Mouse (Mus musculus): ENCODE data around the gene Actl10. TPM values are rescaled to one million over a fixed set of nuclear protein-coding genes. Genes with fewer than 3 reads are reported as not detected.

The Actl10 gene
- not detected in 2 replicates for polyA plus RNA-seq (2014; fragmentation: Nextera tagmentation; extraction: Ambion mirVana)

- Histone ChIP-seq H3K9me3 (ENCODE audit: control insufficient read depth, low read length) (no peaks in the 10 kb centered on the region), H3K4me3 (ENCODE audit: low read depth, low read length) (peak within 1 kb of the TSS; percentile 11; the same call in 1 of the 2 replicates), H3K27me3 (replicated peaks; ENCODE audit: control insufficient read depth, insufficient read depth, low read length) (peaks cover 16% of the 10 kb centered on the region), H3K4me1 (ENCODE audit: control insufficient read depth, insufficient read depth, low read length) (peaks cover 25% of the 10 kb centered on the region), H3K9ac (ENCODE audit: low read depth, low read length) (peak within 1 kb of the TSS; percentile 10; the same call in 1 of the 2 replicates), H3K4me2 (ENCODE audit: low read depth, low read length) (peak within 1 kb of the TSS; percentile 30), H3K36me3 (ENCODE audit: control insufficient read depth, insufficient read depth, low read length) (no peaks in the 10 kb centered on the region), H3K27ac (replicated peaks; ENCODE audit: low read depth, low read length) (no peak within 1 kb of the TSS)
- WGBS = 85% methylated on average over 4 of the region's 4 CpGs
- DNase-seq (ENCODE audit: low spot score) (no peak), ATAC-seq (ENCODE audit: low read depth) (no peak)
Observed at GRCm38 (mm10) chr2:154551476-154551875, at the start of gene Actl10. Gene Actl10 (plus strand): TSS chr2:154551776.

GRCm38 (mm10) chr2:154507076-154507475 lies 44.5 kb upstream of the Actl10 start:
- DNase-seq (ENCODE audit: low spot score) (no peak), ATAC-seq (ENCODE audit: low read depth) (no peak)
- Histone ChIP-seq H3K27me3 (replicated peaks; ENCODE audit: control insufficient read depth, insufficient read depth, low read length) (no peaks in the 10 kb centered on the region), H3K4me3 (ENCODE audit: low read depth, low read length) (no peak overlapping the region), H3K9ac (ENCODE audit: low read depth, low read length) (no peak overlapping the region), H3K4me2 (ENCODE audit: low read depth, low read length) (no peak overlapping the region), H3K9me3 (ENCODE audit: control insufficient read depth, low read length) (no peaks in the 10 kb centered on the region), H3K27ac (replicated peaks; ENCODE audit: low read depth, low read length) (no peak overlapping the region), H3K36me3 (ENCODE audit: control insufficient read depth, insufficient read depth, low read length) (peaks cover 58% of the 10 kb centered on the region), H3K4me1 (ENCODE audit: control insufficient read depth, insufficient read depth, low read length) (no peaks in the 10 kb centered on the region)
- WGBS = 82% methylated on average over 2 of the region's 2 CpGs

DNA sequence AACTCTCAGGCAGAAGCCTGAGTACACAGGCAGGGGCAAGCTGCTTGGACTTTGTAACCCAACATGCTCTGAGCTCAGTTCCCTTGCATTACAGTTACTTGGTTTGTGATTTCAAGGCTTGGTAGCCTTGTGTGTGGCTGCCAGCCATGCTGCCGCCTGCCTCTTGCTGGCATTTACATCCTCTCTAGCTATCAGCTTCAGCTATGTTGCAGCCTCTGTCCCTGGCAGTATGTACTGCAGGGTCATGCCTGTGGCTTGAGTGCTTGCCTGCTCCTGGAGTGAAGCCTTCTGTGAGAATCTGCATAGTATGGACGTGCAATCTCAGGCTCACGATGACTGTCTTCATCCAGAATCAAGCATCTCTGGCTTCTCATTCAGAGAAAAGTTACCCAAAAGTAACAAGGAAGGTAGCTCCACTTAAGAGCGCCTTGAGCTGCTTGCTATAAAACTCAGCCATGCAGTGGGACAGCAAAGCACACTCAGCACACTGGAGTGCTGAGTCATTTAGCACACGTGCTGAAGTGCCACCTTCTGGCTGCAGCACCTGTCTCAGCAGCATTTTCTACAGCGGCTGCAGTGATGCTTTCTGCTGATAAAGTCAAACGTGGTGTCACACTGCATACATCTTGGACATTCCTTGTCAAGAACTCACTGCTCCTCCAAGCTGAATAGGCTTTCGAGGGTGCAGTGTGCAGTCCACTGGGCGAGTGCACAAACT lies 43.9 kb upstream of the Actl10 start:
- Histone ChIP-seq H3K4me3 (ENCODE audit: low read depth, low read length) (no peak overlapping the region), H3K27ac (replicated peaks; ENCODE audit: low read depth, low read length) (no peak overlapping the region), H3K4me2 (ENCODE audit: low read depth, low read length) (no peak overlapping the region), H3K27me3 (replicated peaks; ENCODE audit: control insufficient read depth, insufficient read depth, low read length) (no peaks in the 10 kb centered on the region), H3K9ac (ENCODE audit: low read depth, low read length) (no peak overlapping the region), H3K9me3 (ENCODE audit: control insufficient read depth, low read length) (no peaks in the 10 kb centered on the region), H3K4me1 (ENCODE audit: control insufficient read depth, insufficient read depth, low read length) (no peaks in the 10 kb centered on the region), H3K36me3 (ENCODE audit: control insufficient read depth, insufficient read depth, low read length) (peaks cover 64% of the 10 kb centered on the region)
- 78% methylated on average over 9 of the region's 9 CpGs for WGBS
- no peak for ATAC-seq (ENCODE audit: low read depth)
- peak; percentile 11 for DNase-seq (ENCODE audit: low spot score)

DNA sequence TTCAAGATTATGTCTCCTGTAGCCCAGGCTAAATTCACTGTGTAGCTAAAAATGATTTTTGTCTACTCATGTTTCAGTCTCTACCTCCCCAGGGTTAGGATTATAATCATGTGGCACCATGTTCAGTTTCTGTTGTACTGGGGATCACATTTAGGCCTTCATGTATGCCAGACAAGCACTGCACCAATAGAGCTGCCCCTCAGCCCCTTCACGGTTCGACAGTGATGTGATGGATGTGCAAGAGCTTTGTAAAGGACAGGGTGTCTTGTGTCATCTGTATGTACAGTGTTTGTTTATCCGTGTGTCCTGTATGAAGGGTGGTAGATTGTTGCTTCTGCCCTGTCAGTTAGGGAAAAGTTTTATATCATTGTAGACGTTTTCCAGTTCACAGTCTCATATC lies 43.1 kb upstream of the Actl10 start:
- DNase-seq (ENCODE audit: low spot score) = no peak
- Histone ChIP-seq H3K36me3 (ENCODE audit: control insufficient read depth, insufficient read depth, low read length) (peaks cover 64% of the 10 kb centered on the region), H3K9ac (ENCODE audit: low read depth, low read length) (no peak overlapping the region), H3K4me1 (ENCODE audit: control insufficient read depth, insufficient read depth, low read length) (no peaks in the 10 kb centered on the region), H3K27me3 (replicated peaks; ENCODE audit: control insufficient read depth, insufficient read depth, low read length) (no peaks in the 10 kb centered on the region), H3K9me3 (ENCODE audit: control insufficient read depth, low read length) (no peaks in the 10 kb centered on the region), H3K4me2 (ENCODE audit: low read depth, low read length) (no peak overlapping the region), H3K4me3 (ENCODE audit: low read depth, low read length) (no peak overlapping the region), H3K27ac (replicated peaks; ENCODE audit: low read depth, low read length) (no peak overlapping the region)
- 81% methylated on average over 4 of the region's 4 CpGs for WGBS
- ATAC-seq (ENCODE audit: low read depth) = no peak

DNA sequence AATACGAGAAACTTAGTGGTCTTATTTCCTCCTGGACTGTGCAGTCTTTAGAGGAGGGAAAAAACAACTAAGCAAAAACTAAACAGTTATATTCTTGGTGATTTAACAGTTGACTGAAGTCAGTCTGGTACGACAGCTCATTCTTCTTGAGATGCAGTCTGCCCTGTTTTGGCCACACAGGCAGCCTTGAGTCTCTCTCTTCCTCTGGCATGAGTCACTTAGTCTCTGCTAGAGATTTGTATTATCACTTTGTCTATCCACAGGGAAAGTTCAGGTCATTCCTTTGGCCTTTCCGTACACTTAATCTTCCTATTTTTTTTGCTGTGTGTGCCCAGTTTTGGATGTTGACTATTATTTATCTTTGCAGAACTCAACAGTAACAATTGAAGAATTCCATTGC lies 41.4 kb upstream of the Actl10 start:
- H3K36me3 ChIP-seq (ENCODE audit: control insufficient read depth, insufficient read depth, low read length) = peaks cover 63% of the 10 kb centered on the region
- no peak overlapping the region for H3K4me3 ChIP-seq (ENCODE audit: low read depth, low read length)
- 93% methylated on average over 3 of the region's 3 CpGs for WGBS
- no peak overlapping the region for H3K4me2 ChIP-seq (ENCODE audit: low read depth, low read length)
- H3K27me3 ChIP-seq (replicated peaks; ENCODE audit: control insufficient read depth, insufficient read depth, low read length) = no peaks in the 10 kb centered on the region
- H3K9ac ChIP-seq (ENCODE audit: low read depth, low read length) = no peak overlapping the region
- no peak overlapping the region for H3K27ac ChIP-seq (replicated peaks; ENCODE audit: low read depth, low read length)
- H3K9me3 ChIP-seq (ENCODE audit: control insufficient read depth, low read length) = no peaks in the 10 kb centered on the region
- DNase-seq (ENCODE audit: low spot score) = no peak
- H3K4me1 ChIP-seq (ENCODE audit: control insufficient read depth, insufficient read depth, low read length) = no peaks in the 10 kb centered on the region
- ATAC-seq (ENCODE audit: low read depth) = no peak

- Histone ChIP-seq H3K9ac (ENCODE audit: low read depth, low read length) (no peak overlapping the region), H3K36me3 (ENCODE audit: control insufficient read depth, insufficient read depth, low read length) (peaks cover 53% of the 10 kb centered on the region), H3K9me3 (ENCODE audit: control insufficient read depth, low read length) (no peaks in the 10 kb centered on the region), H3K4me3 (ENCODE audit: low read depth, low read length) (no peak overlapping the region), H3K4me2 (ENCODE audit: low read depth, low read length) (no peak overlapping the region), H3K27me3 (replicated peaks; ENCODE audit: control insufficient read depth, insufficient read depth, low read length) (no peaks in the 10 kb centered on the region), H3K4me1 (ENCODE audit: control insufficient read depth, insufficient read depth, low read length) (no peaks in the 10 kb centered on the region), H3K27ac (replicated peaks; ENCODE audit: low read depth, low read length) (no peak overlapping the region)
- 81% methylated on average over 3 of the region's 3 CpGs for WGBS
- no peak for DNase-seq (ENCODE audit: low spot score)
- ATAC-seq (ENCODE audit: low read depth) = no peak
Observed at GRCm38 (mm10) chr2:154516944-154517343, 34.6 kb upstream of the Actl10 start.

- 90% methylated on average over 5 of the region's 5 CpGs for WGBS
- Histone ChIP-seq H3K4me2 (ENCODE audit: low read depth, low read length) (no peak overlapping the region), H3K36me3 (ENCODE audit: control insufficient read depth, insufficient read depth, low read length) (peaks cover 53% of the 10 kb centered on the region), H3K27ac (replicated peaks; ENCODE audit: low read depth, low read length) (no peak overlapping the region), H3K9me3 (ENCODE audit: control insufficient read depth, low read length) (no peaks in the 10 kb centered on the region), H3K4me3 (ENCODE audit: low read depth, low read length) (no peak overlapping the region), H3K27me3 (replicated peaks; ENCODE audit: control insufficient read depth, insufficient read depth, low read length) (no peaks in the 10 kb centered on the region), H3K9ac (ENCODE audit: low read depth, low read length) (no peak overlapping the region), H3K4me1 (ENCODE audit: control insufficient read depth, insufficient read depth, low read length) (no peaks in the 10 kb centered on the region)
- ATAC-seq (ENCODE audit: low read depth) (no peak), DNase-seq (ENCODE audit: low spot score) (no peak)
Observed at GRCm38 (mm10) chr2:154517424-154517823, 34.2 kb upstream of the Actl10 start.

DNA sequence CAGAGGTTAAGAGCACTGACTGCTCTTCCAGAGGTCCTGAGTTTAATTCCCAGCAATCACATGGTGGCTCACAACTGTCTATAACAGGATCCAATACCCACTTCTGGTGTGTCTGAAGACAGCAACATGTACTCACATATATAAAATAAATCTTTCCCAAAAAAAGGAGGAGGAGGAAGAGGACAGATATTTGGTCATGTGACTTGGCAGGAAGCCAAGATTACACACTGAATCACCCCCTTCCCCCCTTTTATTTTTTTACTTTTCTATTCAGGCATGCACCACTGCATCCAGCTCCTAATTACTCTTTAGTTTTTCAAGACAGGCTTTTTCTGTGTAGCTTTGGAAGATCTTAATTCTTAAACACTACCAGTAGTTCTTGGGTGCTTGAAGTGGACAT lies 30.1 kb upstream of the Actl10 start:
- Histone ChIP-seq H3K36me3 (ENCODE audit: control insufficient read depth, insufficient read depth, low read length) (peaks cover 78% of the 10 kb centered on the region), H3K27me3 (replicated peaks; ENCODE audit: control insufficient read depth, insufficient read depth, low read length) (no peaks in the 10 kb centered on the region), H3K4me1 (ENCODE audit: control insufficient read depth, insufficient read depth, low read length) (no peaks in the 10 kb centered on the region), H3K4me2 (ENCODE audit: low read depth, low read length) (no peak overlapping the region), H3K4me3 (ENCODE audit: low read depth, low read length) (no peak overlapping the region), H3K9me3 (ENCODE audit: control insufficient read depth, low read length) (no peaks in the 10 kb centered on the region), H3K27ac (replicated peaks; ENCODE audit: low read depth, low read length) (no peak overlapping the region), H3K9ac (ENCODE audit: low read depth, low read length) (no peak overlapping the region)
- ATAC-seq (ENCODE audit: low read depth) = no peak
- DNase-seq (ENCODE audit: low spot score) = no peak

DNA sequence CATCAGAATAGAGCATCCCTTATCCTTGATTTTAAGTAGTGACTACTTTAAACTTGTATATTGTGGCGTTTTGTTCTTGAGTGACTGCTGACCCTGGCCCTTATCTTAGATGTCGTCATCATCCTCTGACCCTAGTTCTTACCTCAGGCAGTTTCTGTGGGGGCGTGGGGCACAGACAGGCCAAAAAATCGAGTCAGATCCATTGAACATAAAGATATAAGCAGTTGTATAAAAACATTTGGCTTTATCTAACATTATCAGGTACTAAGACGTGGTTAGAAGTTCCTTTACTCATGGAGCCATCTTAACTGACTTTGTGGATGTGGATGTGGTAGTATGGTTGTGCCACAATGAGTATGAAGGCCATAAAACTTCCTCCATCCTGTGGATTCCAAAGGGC lies 29.2 kb upstream of the Actl10 start:
- H3K9me3 ChIP-seq (ENCODE audit: control insufficient read depth, low read length) = no peaks in the 10 kb centered on the region

More for the DNA sequence above, 29.2 kb upstream of the Actl10 start:
- Histone ChIP-seq H3K4me1 (ENCODE audit: control insufficient read depth, insufficient read depth, low read length) (no peaks in the 10 kb centered on the region), H3K27me3 (replicated peaks; ENCODE audit: control insufficient read depth, insufficient read depth, low read length) (no peaks in the 10 kb centered on the region), H3K27ac (replicated peaks; ENCODE audit: low read depth, low read length) (no peak overlapping the region), H3K9ac (ENCODE audit: low read depth, low read length) (no peak overlapping the region), H3K4me3 (ENCODE audit: low read depth, low read length) (no peak overlapping the region), H3K4me2 (ENCODE audit: low read depth, low read length) (no peak overlapping the region), H3K36me3 (ENCODE audit: control insufficient read depth, insufficient read depth, low read length) (peaks cover 74% of the 10 kb centered on the region)
- ATAC-seq (ENCODE audit: low read depth) = no peak
- DNase-seq (ENCODE audit: low spot score) = no peak
- WGBS = 92% methylated on average over 5 of the region's 5 CpGs

Measured in embryonic facial prominence, embryonic 14.5 days (tissue).